Comparison of ENCODE assay signal across 12 mouse cellular contexts in genomic region chr8:109586972-109587504, GRCm38 (mm10). TPM values are rescaled to one million over a fixed set of nuclear protein-coding genes. Genes with fewer than 3 reads are reported as not detected.
A peak's percentile ranks its signal among the peaks of the same experiment; 100 is the strongest.
DNase-seq lines count a peak whose midpoint lies in the region; ATAC-seq and TF ChIP-seq lines count a peak whose summit lies in the region.
"Had no signal": no experiment of that assay in that cellular context is flagged by ENCODE, and none has a peak within 500 bp of the region (broad histone marks: within the 10 kb centered on the region; RNA-seq: fewer than 3 reads in every experiment).

No protein-coding gene starts in this region.

- H3K9me3 ChIP-seq in kidney, embryonic 15.5 days (replicated peaks), result no peaks in the 10 kb centered on the region
- H3K9me3 ChIP-seq in lung, embryonic 14.5 days (ENCODE audit: low read depth, low read length), result no peaks in the 10 kb centered on the region
- no peaks in the 10 kb centered on the region for H3K9me3 ChIP-seq in stomach, postnatal 0 days (ENCODE audit: control insufficient read depth, low read length)
- H3K9me3 ChIP-seq: G1E had no signal

- peak; percentile 64 for ATAC-seq in kidney, embryonic 15.5 days (replicated peaks; ENCODE audit: low FRiP score)
- peak; percentile 85 for ATAC-seq in lung, embryonic 14.5 days (ENCODE audit: insufficient read depth)
- peak; percentile 68 for ATAC-seq in stomach, postnatal 0 days (ENCODE audit: low FRiP score, low TSS enrichment)

- H3K36me3 ChIP-seq in kidney, embryonic 15.5 days, result peaks cover 6% of the 10 kb centered on the region
- H3K36me3 ChIP-seq in lung, embryonic 14.5 days (ENCODE audit: insufficient read depth), result 0 out of 2 replicates have a peak, but pooled peaks cover under 1% of the 10 kb centered on the region
- H3K36me3 ChIP-seq in stomach, postnatal 0 days (ENCODE audit: control insufficient read depth, insufficient read depth, low read length), result no peaks in the 10 kb centered on the region

- intact Hi-C loops in left cerebral cortex, postnatal 25 days (cut with DNase I), result no loop called here

- H3K9ac ChIP-seq in kidney, embryonic 15.5 days, result no peak overlapping the region
- peak overlapping the region; percentile 16; the same call in 1 of the 2 replicates for H3K9ac ChIP-seq in lung, embryonic 14.5 days
- H3K9ac ChIP-seq in stomach, postnatal 0 days (ENCODE audit: low read length), result no peak overlapping the region

- H3K27ac ChIP-seq in kidney, embryonic 15.5 days, result 0 out of 2 replicates have a peak overlapping the region, but pooled peaks have one; percentile 37
- peak overlapping the region; percentile 82 for H3K27ac ChIP-seq in lung, embryonic 14.5 days (ENCODE audit: low read depth)
- no peak overlapping the region for H3K27ac ChIP-seq in stomach, postnatal 0 days (replicated peaks)

- TF ChIP-seq EP300 in stomach, postnatal 0 days (optimal IDR thresholded peaks at IDR 0.05), result no peak

- WGBS in kidney, embryonic 15.5 days, result 37% methylated on average over 7 of the region's 7 CpGs
- WGBS in lung, embryonic 14.5 days, result 41% methylated on average over 7 of the region's 7 CpGs
- WGBS in stomach, postnatal 0 days, result 36% methylated on average over 7 of the region's 7 CpGs

- no peaks in the 10 kb centered on the region for H3K27me3 ChIP-seq in kidney, embryonic 15.5 days
- no peaks in the 10 kb centered on the region for H3K27me3 ChIP-seq in lung, embryonic 14.5 days (ENCODE audit: insufficient read depth, low read length)
- no peaks in the 10 kb centered on the region for H3K27me3 ChIP-seq in stomach, postnatal 0 days (ENCODE audit: control insufficient read depth, insufficient read depth, low read length)

- no peaks in the 10 kb centered on the region for H3K4me1 ChIP-seq in kidney, embryonic 15.5 days
- no peaks in the 10 kb centered on the region for H3K4me1 ChIP-seq in lung, embryonic 14.5 days (ENCODE audit: insufficient read depth)
- no peaks in the 10 kb centered on the region for H3K4me1 ChIP-seq in stomach, postnatal 0 days (replicated peaks; ENCODE audit: control insufficient read depth, insufficient read depth)

- peak; percentile 74 for DNase-seq in kidney, adult 11 months
- peak; percentile 80 for DNase-seq in lung, embryonic 14.5 days
- DNase-seq in stomach, postnatal 0 days (ENCODE audit: low spot score), result peak; percentile 69
- DNase-seq in thymus, postnatal 10 days (ENCODE audit: low spot score in 2 of 2), result no peak
- DNase-seq in right cerebral cortex, postnatal 4 days, result no peak
- no peak for DNase-seq in left cerebral cortex, postnatal 25 days (ENCODE audit: low spot score in 2 of 2)
- DNase-seq: adrenal gland, adult 2 months; cerebellum, adult 9-11 months had no signal

- no peak overlapping the region for H3K4me3 ChIP-seq in kidney, embryonic 15.5 days (replicated peaks)
- no peak overlapping the region for H3K4me3 ChIP-seq in lung, embryonic 14.5 days (ENCODE audit: low read depth, low read length)
- no peak overlapping the region for H3K4me3 ChIP-seq in stomach, postnatal 0 days (ENCODE audit: low read depth, low read length)

- H3K4me2 ChIP-seq in kidney, embryonic 15.5 days, result peak overlapping the region; percentile 7; the same call in 1 of the 2 replicates
- H3K4me2 ChIP-seq in lung, embryonic 14.5 days, result no peak overlapping the region
- no peak overlapping the region for H3K4me2 ChIP-seq in stomach, postnatal 0 days (replicated peaks; ENCODE audit: low read depth)

- TF ChIP-seq CTCF in lung, embryonic 14.5 days (IDR thresholded peaks at IDR 0.05; ENCODE audit: low read depth), result no peak
- TF ChIP-seq CTCF in stomach, postnatal 0 days (IDR thresholded peaks at IDR 0.05; ENCODE audit: low read depth), result no peak

RNA-seq across cellular contexts. Expression of gene Hp, which starts 8.1 kb away (rescaled TPM):
- polyA plus RNA-seq in kidney, embryonic 15.5 days (2015; fragmentation: Nextera tagmentation; extraction: Ambion mirVana), result 5.7 and 6.0 TPM in 2 replicates
- polyA plus RNA-seq in lung, embryonic 14.5 days (2014; fragmentation: Nextera tagmentation; extraction: Ambion mirVana), result 3.6 and 7.4 TPM in 2 replicates
- polyA plus RNA-seq in stomach, postnatal 0 days (2015; fragmentation: Nextera tagmentation; extraction: Ambion mirVana), result 5.0 and 8.4 TPM in 2 replicates
- under 1 TPM in 1 of 2 experiments, not detected in 1; 0.57 TPM for total RNA-seq in left cerebral cortex, postnatal 25 days (2021)
- total RNA-seq: G1E had no signal

RNA-seq across cellular contexts. Expression of gene Txnl4b, which starts 21.3 kb away (rescaled TPM):
- 25.4 and 26.7 TPM in 2 replicates for polyA plus RNA-seq in kidney, embryonic 15.5 days (2015; fragmentation: Nextera tagmentation; extraction: Ambion mirVana)
- polyA plus RNA-seq in lung, embryonic 14.5 days (2014; fragmentation: Nextera tagmentation; extraction: Ambion mirVana), result 25.1 and 26.0 TPM in 2 replicates
- polyA plus RNA-seq in stomach, postnatal 0 days (2015; fragmentation: Nextera tagmentation; extraction: Ambion mirVana), result 16.3 and 16.7 TPM in 2 replicates
- total RNA-seq in left cerebral cortex, postnatal 25 days (2021), result 10 to 100 TPM; 14.8 to 17.5 TPM

RNA-seq across cellular contexts. Expression of gene Dhx38, which starts 21.4 kb away (rescaled TPM):
- polyA plus RNA-seq in kidney, embryonic 15.5 days (2015; fragmentation: Nextera tagmentation; extraction: Ambion mirVana), result 24.0 and 25.7 TPM in 2 replicates
- polyA plus RNA-seq in lung, embryonic 14.5 days (2014; fragmentation: Nextera tagmentation; extraction: Ambion mirVana), result 23.5 and 25.1 TPM in 2 replicates
- 7.0 and 7.2 TPM in 2 replicates for polyA plus RNA-seq in stomach, postnatal 0 days (2015; fragmentation: Nextera tagmentation; extraction: Ambion mirVana)
- 10 to 100 TPM; 26.3 to 28.2 TPM for total RNA-seq in left cerebral cortex, postnatal 25 days (2021)

RNA-seq across cellular contexts. Expression of gene Dhodh, which starts 21.4 kb away (rescaled TPM):
- 42.0 and 50.2 TPM in 2 replicates for polyA plus RNA-seq in kidney, embryonic 15.5 days (2015; fragmentation: Nextera tagmentation; extraction: Ambion mirVana)
- 45.1 and 51.3 TPM in 2 replicates for polyA plus RNA-seq in lung, embryonic 14.5 days (2014; fragmentation: Nextera tagmentation; extraction: Ambion mirVana)
- polyA plus RNA-seq in stomach, postnatal 0 days (2015; fragmentation: Nextera tagmentation; extraction: Ambion mirVana), result 19.9 and 20.5 TPM in 2 replicates
- total RNA-seq in left cerebral cortex, postnatal 25 days (2021), result 10 to 100 TPM; 15.2 to 18.1 TPM

RNA-seq across cellular contexts. Expression of gene Pkd1l3, which starts 27.3 kb away (rescaled TPM):
- polyA plus RNA-seq in kidney, embryonic 15.5 days (2015; fragmentation: Nextera tagmentation; extraction: Ambion mirVana), result 0.09 and 0.14 TPM in 2 replicates
- polyA plus RNA-seq in lung, embryonic 14.5 days (2014; fragmentation: Nextera tagmentation; extraction: Ambion mirVana), result 0.09 TPM in 1 of 2 replicates, not detected in the other
- polyA plus RNA-seq in stomach, postnatal 0 days (2015; fragmentation: Nextera tagmentation; extraction: Ambion mirVana), result 0.08 TPM in 1 of 2 replicates, not detected in the other
- total RNA-seq in left cerebral cortex, postnatal 25 days (2021), result under 1 TPM; 0.44 to 0.94 TPM
- total RNA-seq: monocyte, adult 5-6 weeks had no signal
- polyA plus RNA-seq: heart, embryonic 14.5 days had no signal

Comparison
In these comparisons a context has a peak if more than half of its experiments do, and no peak if none do; other contexts are left out.
1. DNase-seq: peak in kidney, adult 11 months (single experiment), lung, embryonic 14.5 days (single experiment) and stomach, postnatal 0 days (single experiment); none in thymus, postnatal 10 days (0 of 2), right cerebral cortex, postnatal 4 days (single experiment) and left cerebral cortex, postnatal 25 days (0 of 2).
2. Peak in every context shown above with its lines, with median percentiles within 50 percentile points of each other: ATAC-seq.